Mouse (Mus musculus): ENCODE results near the gene Hoxa4.

- TF ChIP-seq CTCF (IDR thresholded peaks at IDR 0.05; ENCODE audit: low read depth): no peak
- no peak for TF ChIP-seq EP300 (IDR thresholded peaks at IDR 0.05; ENCODE audit: low read depth)
Measured at GRCm38 (mm10) chr6:52223939-52224760, 32.6 kb upstream of the Hoxa4 start.
